Mouse (Mus musculus) embryonic fibroblast, embryonic 13.5 days (primary cell): ENCODE measurements around the gene Sfi1. TPM values are rescaled to one million over a fixed set of nuclear protein-coding genes. Genes with fewer than 3 reads are reported as not detected.
"Not testable (repeated sequence)": the region's sequence is repeated elsewhere in the genome, so short reads cannot be mapped to it uniquely, and the experiment has no call there.

ENCODE experiments used
- H3K27ac ChIP-seq: 2 replicates; pipeline ENCODE4 v1.5.1; 2012; ENCODE audit warnings: low read length, control low read depth, inconsistent platforms; ENCODE audit not compliant: insufficient read depth
- H3K4me1 ChIP-seq: 2 replicates; pipeline ENCODE4 v1.6.1; 2011; ENCODE audit warnings: low read length; ENCODE audit not compliant: control insufficient read depth, insufficient read depth
- H3K4me3 ChIP-seq: 2 replicates; pipeline ENCODE4 v1.5.1; 2011; ENCODE audit warnings: mild to moderate bottlenecking, control low read depth, low read length; ENCODE audit not compliant: insufficient read depth
- CTCF ChIP-seq: IDR thresholded peaks from 2 replicates; pipeline ENCODE4 v1.5.1; 2011; ENCODE audit warnings: mild to moderate bottlenecking, control low read depth, low read length, moderate library complexity, borderline replicate concordance; ENCODE audit not compliant: insufficient read depth
- POLR2A ChIP-seq: IDR thresholded peaks from 2 replicates; pipeline ENCODE4 v1.6.1; 2011; ENCODE audit warnings: low read depth, mild to moderate bottlenecking, control low read depth, low read length, moderate library complexity
- polyA plus RNA-seq: library from polyadenylated mRNA; stranded (reverse); fragments of >200 nt; gene quantifications from 2 replicates; pipeline ENCODE4 v1.2.4, GENCODE M21; 2011; ENCODE audit warnings: low read depth; ENCODE audit not compliant: missing spikeins, insufficient read length

Gene Sfi1
- polyA plus RNA-seq, 1 experiment: 17.1 TPM

- TF ChIP-seq CTCF: no peak
- TF ChIP-seq POLR2A: no peak
- Histone ChIP-seq H3K4me3 (no peak overlapping the region), H3K4me1 (no peaks in the 10 kb centered on the region), H3K27ac (no peak overlapping the region)
Measured at GRCm38 (mm10) chr11:3103619-3104164, 89.6 kb downstream of the Sfi1 start.

GRCm38 (mm10) chr11:3102626-3103025 is 90.6 kb downstream of the Sfi1 start:
- not testable (repeated sequence) for H3K4me3 ChIP-seq, H3K27ac ChIP-seq, H3K4me1 ChIP-seq

- H3K4me1 ChIP-seq: no peaks in the 10 kb centered on the region
- TF ChIP-seq CTCF (no peak), POLR2A (no peak)
Measured at GRCm38 (mm10) chr11:3101875-3102494, 91.3 kb downstream of the Sfi1 start.

GRCm38 (mm10) chr11:3101072-3101874 is 92.0 kb downstream of the Sfi1 start:
- TF ChIP-seq CTCF (peak; percentile 19; the same call in 1 of the 2 replicates), POLR2A (peak; percentile 36; the same call in 1 of the 2 replicates)
- H3K4me3 ChIP-seq: no peak overlapping the region
- H3K27ac ChIP-seq: no peak overlapping the region
- H3K4me1 ChIP-seq: no peaks in the 10 kb centered on the region

More at GRCm38 (mm10) chr11:3101875-3102494, 91.3 kb downstream of the Sfi1 start:
- no peak overlapping the region for H3K27ac ChIP-seq
- H3K4me3 ChIP-seq: no peak overlapping the region

GRCm38 (mm10) chr11:3100066-3100645 is 93.1 kb downstream of the Sfi1 start:
- peak; percentile 29; the same call in 1 of the 2 replicates for TF ChIP-seq CTCF
- H3K27ac ChIP-seq, H3K4me1 ChIP-seq, H3K4me3 ChIP-seq: not testable (repeated sequence)

Other genes with a start within 250 kb of the Sfi1 start
- gene Eif4enif1, start 8.9 kb upstream of the Sfi1 start, polyA plus RNA-seq: 57.2 and 71.9 TPM in 2 replicates
- 102 and 112 TPM in 2 replicates for gene Drg1, start 73.0 kb upstream of the Sfi1 start, polyA plus RNA-seq
- 23.4 and 26.5 TPM in 2 replicates for gene Patz1, start 95.4 kb upstream of the Sfi1 start, polyA plus RNA-seq
- 21.1 and 22.8 TPM in 2 replicates for gene Pik3ip1, start 136.9 kb upstream of the Sfi1 start, polyA plus RNA-seq
- gene Limk2, start 215.7 kb upstream of the Sfi1 start, polyA plus RNA-seq: 58.3 and 68.6 TPM in 2 replicates